Mouse (Mus musculus) forebrain, embryonic 12.5 days (tissue): ENCODE results near the gene Man1b1. TPM values are rescaled to one million over a fixed set of nuclear protein-coding genes. Genes with fewer than 3 reads are reported as not detected.

ENCODE experiments used
- ATAC-seq: fragments of 200-750 bp; cut with Nextera tagmentation; 2 replicates; pipeline ENCODE4 v1.8.0; 2017; ENCODE audit warnings: moderate TSS enrichment; ENCODE audit not compliant: low FRiP score
- H3K27ac ChIP-seq: fragments of 300-500 bp; sonication (generic); 2 replicates; pipeline ENCODE4 v1.5.1; 2016; ENCODE audit warnings: mild to moderate bottlenecking
- H3K27me3 ChIP-seq: fragments of 300-500 bp; sonication (generic); 2 replicates; pipeline ENCODE4 v1.6.1; 2016; ENCODE audit warnings: mild to moderate bottlenecking
- H3K36me3 ChIP-seq: fragments of 300-500 bp; sonication (generic); replicated peaks from 2 replicates; pipeline ENCODE4 v1.6.1; 2016; ENCODE audit warnings: mild to moderate bottlenecking
- H3K4me1 ChIP-seq: fragments of 300-500 bp; sonication (generic); 2 replicates; pipeline ENCODE4 v1.6.1; 2016
- H3K4me2 ChIP-seq: fragments of 300-500 bp; sonication (generic); 2 replicates; pipeline ENCODE4 v1.6.1; 2016; ENCODE audit warnings: mild to moderate bottlenecking, moderate library complexity
- H3K4me3 ChIP-seq: fragments of 300-500 bp; sonication (generic); replicated peaks from 2 replicates; pipeline ENCODE4 v1.5.1; 2016; ENCODE audit warnings: mild to moderate bottlenecking
- H3K9ac ChIP-seq: fragments of 300-500 bp; sonication (generic); 2 replicates; pipeline ENCODE4 v1.6.1; 2016; ENCODE audit warnings: mild to moderate bottlenecking
- H3K9me3 ChIP-seq: fragments of 300-500 bp; sonication (generic); 2 replicates; pipeline ENCODE4 v1.6.1; 2016
- WGBS: fragments of 180-500 bp; shearing (Covaris S2); methylation state at CpG from one replicate; pipeline ENCODE4 v1.1.7; 2016; 5-methylcytosine and 5-hydroxymethylcytosine counted together
- polyA plus RNA-seq: library from polyadenylated mRNA; unstranded; fragments of >200 nt; fragmentation: Nextera tagmentation; extraction: Ambion mirVana; gene quantifications from 2 replicates; pipeline ENCODE4 v1.2.1, GENCODE M21; 2016

The Man1b1 gene
- polyA plus RNA-seq, 1 experiment from 2014 or later = 74.8 TPM

DNA sequence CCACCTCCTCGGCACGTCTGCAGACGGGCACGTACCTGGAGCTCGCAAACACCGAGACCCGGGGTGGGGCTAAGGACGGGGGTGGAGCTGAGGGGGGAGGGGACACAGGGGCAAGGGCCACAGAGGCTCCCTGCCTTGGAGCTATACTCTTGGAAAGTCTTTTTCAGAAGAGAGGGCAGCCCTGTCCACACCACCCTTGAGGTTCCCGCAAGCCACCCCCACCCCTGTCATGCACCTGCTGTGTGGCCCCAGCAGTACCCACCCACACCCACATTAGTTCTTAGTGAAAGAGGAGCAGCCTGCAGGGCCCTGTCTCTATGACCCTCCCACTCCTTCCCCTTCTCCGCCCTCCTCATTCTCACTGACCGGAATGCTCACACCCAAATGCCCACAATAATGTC is 20.6 kb upstream of the Man1b1 start:
- Histone ChIP-seq H3K27me3 (peaks cover 100% of the 10 kb centered on the region), H3K4me2 (no peak overlapping the region), H3K36me3 (no peaks in the 10 kb centered on the region), H3K4me3 (no peak overlapping the region), H3K9me3 (no peaks in the 10 kb centered on the region), H3K27ac (no peak overlapping the region), H3K4me1 (no peaks in the 10 kb centered on the region), H3K9ac (no peak overlapping the region)
- ATAC-seq = no peak
- WGBS = 7% methylated on average over 11 of the region's 11 CpGs

DNA sequence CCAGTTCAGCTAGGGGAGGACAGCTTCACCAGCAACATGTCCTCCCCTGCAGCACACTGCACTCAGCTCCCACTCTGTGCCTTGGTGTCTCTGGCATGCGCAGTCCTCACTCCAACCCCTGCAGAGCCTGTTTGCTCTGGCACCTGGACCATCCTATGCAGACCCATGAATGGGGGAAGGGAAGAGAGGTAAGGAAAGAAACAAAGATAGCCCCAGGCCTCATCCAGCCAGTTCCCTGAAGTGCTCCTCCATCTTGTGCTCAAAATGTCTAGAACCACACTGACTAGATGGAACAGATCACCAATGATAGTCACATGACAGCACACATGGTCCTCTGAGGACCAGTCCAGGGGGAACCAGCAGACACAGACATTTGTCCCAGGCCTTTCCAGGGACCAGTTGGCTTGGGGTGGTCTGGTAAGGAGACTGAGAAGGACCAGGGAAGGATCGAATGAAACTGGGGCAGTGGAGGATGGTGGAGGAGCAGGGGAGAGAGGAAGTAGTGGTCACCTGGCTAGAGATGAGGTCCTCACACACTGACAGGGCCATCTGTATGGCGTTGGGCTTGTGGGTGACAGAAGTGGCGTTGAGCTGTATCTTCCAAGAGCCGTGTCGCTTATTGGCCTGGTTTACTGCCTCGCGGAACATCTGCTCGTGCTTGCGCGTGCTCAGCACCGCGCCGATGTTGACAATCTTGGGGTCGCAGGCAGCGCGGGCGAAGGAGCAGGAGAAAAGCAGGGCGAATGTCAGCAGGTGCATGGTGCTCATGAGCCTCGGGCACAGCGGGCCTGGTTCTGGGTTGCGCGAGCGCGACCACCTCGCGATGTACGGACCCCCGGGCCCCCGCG is 13.8 kb upstream of the Man1b1 start:
- no peaks in the 10 kb centered on the region for H3K36me3 ChIP-seq
- H3K27me3 ChIP-seq = peaks cover 93% of the 10 kb centered on the region
- H3K9me3 ChIP-seq = no peaks in the 10 kb centered on the region
- no peak overlapping the region for H3K27ac ChIP-seq
- H3K4me3 ChIP-seq = peak overlapping the region; percentile 45
- ATAC-seq = peak; percentile 41
- H3K4me1 ChIP-seq = peaks cover 10% of the 10 kb centered on the region
- WGBS = 5% methylated on average over 31 of the region's 31 CpGs
- H3K9ac ChIP-seq = peak overlapping the region; percentile 34; the same call in 1 of the 2 replicates
- H3K4me2 ChIP-seq = peak overlapping the region; percentile 65

DNA sequence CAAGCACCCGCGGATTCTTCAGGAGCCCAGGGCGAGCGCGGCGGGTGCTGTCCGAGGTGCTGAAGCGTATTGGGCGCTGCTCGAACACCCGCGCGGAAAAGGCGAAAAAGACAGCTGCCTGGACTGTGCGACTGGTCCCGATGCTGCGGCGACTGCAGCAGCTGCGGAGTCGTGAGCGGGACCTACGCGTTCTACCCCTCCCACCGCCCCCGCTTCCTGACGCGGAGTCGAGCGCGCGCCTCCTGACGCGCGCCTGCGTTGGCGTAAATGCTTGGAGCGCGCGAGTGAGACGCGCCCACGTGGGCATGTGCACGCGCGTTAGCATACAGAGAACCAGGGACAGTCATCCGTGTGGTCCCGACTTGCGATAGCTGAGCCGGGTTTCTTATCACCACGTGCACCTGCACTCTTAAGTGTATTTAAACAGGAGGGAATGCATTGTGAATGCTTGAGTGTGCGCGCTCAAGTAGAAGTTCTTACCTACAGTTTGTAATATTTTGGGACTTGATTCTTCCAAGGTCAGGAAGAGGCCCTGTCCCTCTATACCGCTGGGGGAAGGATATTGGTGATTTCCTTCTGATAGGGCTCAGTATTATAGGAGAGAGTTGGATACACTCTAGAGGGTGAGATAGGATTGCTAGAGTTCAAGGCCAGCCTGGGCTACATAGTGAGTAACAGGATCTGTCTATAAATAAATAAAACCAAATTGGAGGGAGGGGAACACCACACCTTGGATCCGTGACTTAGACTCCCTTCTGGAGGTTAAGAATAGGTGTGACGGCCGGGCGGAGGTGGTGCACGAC is 13.0 kb upstream of the Man1b1 start, which contains the start of gene Grin1:
TSS of gene Grin1 (minus strand) at position 217 of the 803 bp plus-strand sequence.
- ATAC-seq = peak; percentile 78
- H3K4me2 ChIP-seq = peak within 1 kb of the TSS; percentile 65
- H3K4me1 ChIP-seq = peaks cover 10% of the 10 kb centered on the region
- peaks cover 84% of the 10 kb centered on the region for H3K27me3 ChIP-seq
- H3K9ac ChIP-seq = peak within 1 kb of the TSS; percentile 34; the same call in 1 of the 2 replicates
- 9% methylated on average over 58 of the region's 58 CpGs for WGBS
- H3K9me3 ChIP-seq = no peaks in the 10 kb centered on the region
- no peaks in the 10 kb centered on the region for H3K36me3 ChIP-seq
- no peak within 1 kb of the TSS for H3K27ac ChIP-seq
- peak within 1 kb of the TSS; percentile 45 for H3K4me3 ChIP-seq

DNA sequence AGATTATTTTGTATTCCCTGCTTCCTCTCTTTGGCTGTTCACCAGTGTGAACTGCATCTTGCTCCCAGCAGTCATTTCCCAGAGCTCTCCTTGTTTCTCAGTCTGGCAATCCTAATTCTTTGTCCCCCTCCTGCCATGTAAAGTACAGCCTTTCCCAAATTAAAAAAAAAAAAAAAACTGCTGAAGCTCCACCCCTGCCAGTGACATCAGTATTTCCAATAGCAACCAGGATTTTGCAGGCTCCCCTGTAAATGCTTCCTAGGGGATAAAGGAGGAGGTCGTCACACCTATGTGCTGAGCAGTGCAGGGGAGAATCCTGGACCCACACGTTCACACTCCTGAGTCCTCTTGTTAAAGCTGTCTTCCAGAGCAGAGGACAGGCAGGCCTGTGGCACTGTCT is 12.1 kb upstream of the Man1b1 start:
- Histone ChIP-seq H3K9ac (no peak overlapping the region), H3K9me3 (no peaks in the 10 kb centered on the region), H3K4me1 (peaks cover 10% of the 10 kb centered on the region), H3K4me2 (no peak overlapping the region), H3K27me3 (peaks cover 79% of the 10 kb centered on the region), H3K36me3 (no peaks in the 10 kb centered on the region), H3K27ac (no peak overlapping the region), H3K4me3 (no peak overlapping the region)
- 39% methylated on average over 2 of the region's 2 CpGs for WGBS
- ATAC-seq = no peak

DNA sequence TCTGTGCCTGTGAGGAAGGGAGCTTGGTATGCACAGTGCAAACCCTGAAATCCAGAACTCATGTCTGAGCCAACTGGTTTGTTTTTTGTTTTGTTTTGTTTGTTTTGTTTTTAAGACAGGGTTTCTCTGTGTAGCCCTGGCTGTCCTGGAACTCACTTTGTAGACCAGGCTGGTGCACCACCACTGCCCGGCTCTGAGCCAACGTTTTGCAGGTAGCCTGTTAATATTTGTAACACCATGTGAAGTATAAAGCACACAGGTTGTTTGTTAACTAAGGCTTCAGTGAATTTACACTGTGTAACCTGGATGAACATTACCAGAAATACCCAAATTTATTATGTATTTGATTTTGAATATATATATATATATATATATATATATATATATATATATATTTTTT is 6.1 kb upstream of the Man1b1 start:
- ATAC-seq = no peak
- Histone ChIP-seq H3K9me3 (no peaks in the 10 kb centered on the region), H3K4me1 (peaks cover under 1% of the 10 kb centered on the region; the same call in 1 of the 2 replicates), H3K4me3 (no peak overlapping the region), H3K4me2 (no peak overlapping the region), H3K27ac (no peak overlapping the region), H3K9ac (no peak overlapping the region), H3K27me3 (peaks cover 20% of the 10 kb centered on the region), H3K36me3 (no peaks in the 10 kb centered on the region)
- 78% methylated on average over 2 of the region's 2 CpGs for WGBS

DNA sequence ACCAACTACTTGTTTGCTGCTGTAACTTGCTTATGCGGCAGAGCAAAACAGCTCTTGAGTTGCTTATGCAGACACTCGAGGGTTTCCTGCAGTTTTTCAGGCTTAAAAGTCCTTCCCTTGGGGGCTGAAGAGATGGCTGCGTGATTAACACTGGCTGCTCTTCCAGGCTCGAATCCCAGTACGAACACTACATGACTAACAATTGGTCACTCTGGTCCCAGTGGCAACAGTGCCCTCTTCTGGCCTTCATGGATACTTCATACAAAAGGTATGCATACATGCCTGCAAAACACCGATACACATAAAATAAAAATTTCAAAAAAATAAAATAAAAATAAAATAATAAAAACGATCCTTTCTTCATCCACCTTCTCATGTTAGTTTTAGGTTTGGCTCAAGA is 3.7 kb upstream of the Man1b1 start:
- Histone ChIP-seq H3K4me1 (peaks cover 11% of the 10 kb centered on the region), H3K4me2 (no peak overlapping the region), H3K27ac (no peak overlapping the region), H3K27me3 (0 out of 2 replicates have a peak, but pooled peaks cover 4% of the 10 kb centered on the region), H3K9ac (no peak overlapping the region), H3K36me3 (no peaks in the 10 kb centered on the region), H3K4me3 (no peak overlapping the region), H3K9me3 (no peaks in the 10 kb centered on the region)
- no peak for ATAC-seq
- WGBS = 33% methylated on average over 7 of the region's 7 CpGs

DNA sequence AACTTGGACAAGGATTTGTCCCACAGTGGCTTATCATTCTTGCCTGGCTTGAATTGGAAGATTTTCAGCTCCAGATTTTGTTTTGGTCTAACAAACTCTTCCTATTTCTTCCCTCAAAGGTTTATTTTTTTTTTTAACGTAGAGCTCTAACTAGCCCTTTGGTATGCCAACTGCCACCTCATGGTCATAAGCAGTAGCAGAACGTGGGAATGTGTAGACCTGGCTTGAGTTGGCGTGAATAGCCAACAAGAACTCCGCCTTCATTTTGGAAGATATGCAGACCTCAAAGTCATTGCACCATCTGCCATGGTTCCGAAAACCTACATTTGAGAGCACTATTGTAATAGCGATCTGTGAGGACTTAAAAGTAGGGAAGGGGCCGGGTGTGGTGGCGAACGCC is 668 bp upstream of the Man1b1 start:
- H3K4me2 ChIP-seq = peak overlapping the region; percentile 92
- ATAC-seq = no peak
- H3K27me3 ChIP-seq = no peaks in the 10 kb centered on the region
- peaks cover 27% of the 10 kb centered on the region for H3K36me3 ChIP-seq
- H3K27ac ChIP-seq = no peak overlapping the region
- H3K9me3 ChIP-seq = no peaks in the 10 kb centered on the region
- 67% methylated on average over 9 of the region's 9 CpGs for WGBS
- peaks cover 15% of the 10 kb centered on the region for H3K4me1 ChIP-seq
- H3K4me3 ChIP-seq = peak overlapping the region; percentile 89
- peak overlapping the region; percentile 88; the same call in 1 of the 2 replicates for H3K9ac ChIP-seq

DNA sequence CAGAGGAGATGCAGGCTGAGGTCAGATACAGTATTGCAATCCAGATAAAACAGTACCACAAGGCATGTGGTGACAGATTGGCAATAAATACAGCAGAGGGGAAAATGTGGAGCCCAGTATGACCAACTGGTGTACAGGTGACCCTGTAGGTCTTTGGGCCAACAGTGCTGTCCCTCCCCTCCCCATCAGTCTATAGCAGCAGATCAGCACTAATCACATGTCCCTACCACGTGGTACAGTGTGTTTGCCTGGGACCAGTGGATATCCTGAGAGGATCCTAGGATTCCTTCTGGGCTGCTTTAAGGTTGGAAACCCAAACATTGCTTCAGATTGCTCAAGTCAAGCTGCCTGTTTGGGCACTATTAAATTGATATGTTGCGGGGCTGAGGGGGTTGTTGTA is 1.4 kb downstream of the Man1b1 start:
- H3K27me3 ChIP-seq = no peaks in the 10 kb centered on the region
- 88% methylated on average over 2 of the region's 2 CpGs for WGBS
- peaks cover 48% of the 10 kb centered on the region for H3K36me3 ChIP-seq
- H3K4me1 ChIP-seq = peaks cover 15% of the 10 kb centered on the region
- ATAC-seq = no peak
- H3K27ac ChIP-seq = no peak overlapping the region
- H3K4me2 ChIP-seq = peak overlapping the region; percentile 92
- H3K9me3 ChIP-seq = no peaks in the 10 kb centered on the region
- H3K4me3 ChIP-seq = peak overlapping the region; percentile 89
- H3K9ac ChIP-seq = peak overlapping the region; percentile 87

DNA sequence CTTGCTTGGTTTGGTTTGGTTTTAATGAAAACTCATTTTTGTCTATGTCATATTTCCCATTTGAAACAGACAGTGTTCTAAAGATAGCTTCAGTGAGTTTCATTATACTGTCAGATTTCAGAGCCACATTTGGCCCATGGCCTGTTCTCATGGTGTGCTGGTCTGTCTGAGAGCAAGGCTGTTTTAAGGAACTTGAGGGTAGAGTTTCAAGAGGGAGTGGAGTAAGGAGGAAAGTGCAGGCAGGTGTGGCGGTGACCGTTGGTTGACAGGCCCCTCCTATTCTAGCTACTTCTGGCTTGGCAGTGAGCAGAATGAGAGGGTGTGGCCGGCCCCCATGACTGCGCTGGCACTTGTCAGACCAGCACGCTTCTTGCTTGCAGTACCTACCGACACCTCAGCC is 6.2 kb downstream of the Man1b1 start:
- no peak overlapping the region for H3K4me3 ChIP-seq
- peaks cover 88% of the 10 kb centered on the region for H3K36me3 ChIP-seq

DNA sequence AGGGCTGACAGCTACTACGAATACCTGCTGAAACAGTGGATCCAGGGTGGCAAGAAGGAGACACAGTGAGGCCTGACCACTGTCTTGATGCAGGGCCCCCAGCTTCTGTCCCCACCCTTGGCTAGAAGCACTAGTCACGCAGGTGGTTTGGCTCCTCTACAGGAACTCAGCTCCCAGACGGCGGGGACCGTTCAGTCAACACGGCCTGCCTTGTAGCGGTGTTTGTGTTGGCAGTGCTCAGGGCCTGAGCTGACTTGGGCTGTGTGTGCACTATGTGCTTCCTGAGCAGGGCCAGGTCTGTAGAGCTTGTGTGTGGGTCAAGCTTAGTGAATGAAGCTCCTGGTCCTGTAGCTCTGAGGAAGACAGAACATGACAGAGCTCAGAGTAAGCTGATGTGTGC is 16.0 kb downstream of the Man1b1 start:
- 93% methylated on average over 7 of the region's 7 CpGs for WGBS
- ATAC-seq = no peak

More for the DNA sequence above, 6.2 kb downstream of the Man1b1 start:
- Histone ChIP-seq H3K27ac (no peak overlapping the region), H3K4me2 (no peak overlapping the region), H3K27me3 (no peaks in the 10 kb centered on the region), H3K4me1 (peaks cover 5% of the 10 kb centered on the region), H3K9me3 (no peaks in the 10 kb centered on the region), H3K9ac (no peak overlapping the region)
- no peak for ATAC-seq
- WGBS = 96% methylated on average over 6 of the region's 6 CpGs

DNA sequence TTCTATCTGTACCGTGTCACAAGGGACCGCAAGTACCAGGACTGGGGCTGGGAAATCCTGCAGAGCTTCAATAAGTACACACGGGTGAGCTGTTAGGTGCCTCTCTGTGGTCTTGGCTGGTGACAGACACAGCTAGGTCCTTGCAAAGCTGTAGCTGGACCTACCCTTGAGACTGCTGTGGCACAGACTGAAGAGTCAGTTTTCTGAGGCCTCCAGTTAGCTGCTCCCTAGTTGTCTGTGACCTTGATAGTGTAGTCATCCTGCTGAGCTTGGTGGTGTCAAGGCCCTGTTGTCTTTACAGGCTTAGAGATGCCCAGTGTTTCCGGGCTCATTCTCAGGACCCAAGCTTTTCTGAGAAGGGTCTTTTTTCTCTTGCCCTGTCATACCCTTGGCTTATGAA is 17.4 kb downstream of the Man1b1 start:
- Histone ChIP-seq H3K27me3 (no peaks in the 10 kb centered on the region), H3K36me3 (peaks cover 91% of the 10 kb centered on the region), H3K9ac (no peak overlapping the region), H3K9me3 (no peaks in the 10 kb centered on the region), H3K4me1 (no peaks in the 10 kb centered on the region), H3K27ac (no peak overlapping the region), H3K4me3 (no peak overlapping the region), H3K4me2 (no peak overlapping the region)
- no peak for ATAC-seq
- 89% methylated on average over 4 of the region's 4 CpGs for WGBS

More for the DNA sequence above, 16.0 kb downstream of the Man1b1 start:
- Histone ChIP-seq H3K4me2 (no peak overlapping the region), H3K4me1 (no peaks in the 10 kb centered on the region), H3K27ac (no peak overlapping the region), H3K9ac (no peak overlapping the region), H3K36me3 (peaks cover 98% of the 10 kb centered on the region), H3K4me3 (no peak overlapping the region), H3K9me3 (no peaks in the 10 kb centered on the region), H3K27me3 (no peaks in the 10 kb centered on the region)

DNA sequence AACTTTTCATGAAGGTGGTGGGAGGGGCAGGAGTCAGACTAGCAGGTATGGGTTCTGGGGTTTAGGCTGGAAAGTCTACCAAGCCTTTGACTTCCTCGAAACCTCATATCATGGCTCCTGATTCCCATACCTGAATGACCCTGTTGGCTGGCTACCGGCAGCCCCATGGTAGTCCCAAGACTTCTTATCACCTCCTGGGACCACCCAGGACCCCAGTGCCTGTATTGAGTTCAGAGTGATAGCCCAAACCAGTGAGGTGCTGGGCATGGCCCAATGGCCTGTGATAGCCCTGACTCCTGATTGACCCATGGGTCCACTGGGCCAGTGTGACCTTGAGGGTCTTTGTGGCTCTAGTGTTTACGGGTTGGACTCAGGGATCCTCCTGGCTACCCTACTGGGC is 18.6 kb downstream of the Man1b1 start:
- H3K4me1 ChIP-seq = peaks cover 10% of the 10 kb centered on the region
- WGBS = 93% methylated on average over 3 of the region's 3 CpGs
- no peak overlapping the region for H3K27ac ChIP-seq
- no peaks in the 10 kb centered on the region for H3K27me3 ChIP-seq
- no peak overlapping the region for H3K4me3 ChIP-seq
- peaks cover 79% of the 10 kb centered on the region for H3K36me3 ChIP-seq
- no peak overlapping the region for H3K4me2 ChIP-seq
- H3K9ac ChIP-seq = no peak overlapping the region
- no peaks in the 10 kb centered on the region for H3K9me3 ChIP-seq
- ATAC-seq = no peak
